Mouse (Mus musculus): ENCODE results near the gene Ralgps1.

DNA sequence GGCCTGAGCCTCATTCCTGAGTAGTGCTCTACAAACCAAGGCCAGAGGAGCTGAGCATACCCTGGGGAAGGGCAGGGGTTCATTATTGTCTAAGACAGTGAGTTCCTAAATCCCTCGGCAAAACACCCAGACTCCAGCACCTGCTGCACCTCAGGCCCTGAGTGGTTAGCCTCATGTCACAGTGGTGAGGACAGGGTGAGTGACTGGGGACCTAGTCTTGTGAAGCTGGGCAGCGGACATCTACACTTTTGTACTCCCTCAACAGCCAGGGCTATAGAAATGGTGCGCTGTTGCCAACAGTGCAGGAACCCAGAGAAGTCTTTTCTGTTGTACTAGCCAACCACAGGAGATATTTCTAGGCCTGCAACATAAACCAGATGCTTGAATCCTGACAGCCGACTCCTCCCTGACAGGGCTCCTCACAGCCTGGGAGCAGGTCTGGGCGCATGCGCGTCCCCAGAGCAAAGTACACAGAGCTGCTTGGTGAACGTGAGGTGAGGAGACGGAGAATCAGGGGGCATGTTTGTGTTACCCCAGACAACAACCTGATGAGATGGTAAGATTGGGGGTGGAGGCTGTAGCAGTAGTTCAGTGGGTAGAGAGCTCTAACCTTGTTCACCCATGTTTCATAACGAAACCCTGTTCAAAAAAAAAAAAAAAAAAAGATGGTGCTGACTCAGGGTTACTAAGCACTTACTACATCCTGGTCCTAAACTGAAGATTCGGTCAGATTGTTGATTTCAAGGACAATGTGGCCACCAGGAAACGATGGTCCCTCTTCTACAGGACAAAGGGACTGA, 193.6 kb downstream of the Ralgps1 start:
- TF ChIP-seq CTCF (IDR thresholded peaks at IDR 0.05; ENCODE audit: control insufficient read depth, insufficient read depth, insufficient read length) (no peak), USF1 (IDR thresholded peaks at IDR 0.05; ENCODE audit: low read depth) (no peak), MYOG (IDR thresholded peaks at IDR 0.05; ENCODE audit: control insufficient read depth, extremely low read depth, insufficient read length) (no peak), CEBPB (IDR thresholded peaks at IDR 0.05; ENCODE audit: low read depth) (no peak), MAX (IDR thresholded peaks at IDR 0.05) (no peak)
